Mouse (Mus musculus) spleen, embryonic (tissue): ENCODE results near the gene Ccm2.

Source experiments
- CTCF ChIA-PET: fragments of 350-600 bp; sonication (Branson Sonifier 250); formaldehyde crosslinking; loops from one replicate; lab custom pipeline; 2022; lab: Charles Lee

Ccm2 gene

GRCm38 (mm10) chr11:6546205-6547013 is at the start of gene Ccm2:
Gene Ccm2, plus strand, starts transcription at chr11:6546887.
- CTCF ChIA-PET, result no interaction called here

GRCm38 (mm10) chr11:6497311-6497948 is 49.3 kb upstream of the Ccm2 start:
- CTCF ChIA-PET, result interaction anchor here (0.7 kb wide), 1 partner anchor 33 kb away, joined by 4 read pairs; no protein-coding TSS in a partner anchor

GRCm38 (mm10) chr11:6502506-6502905 is 44.2 kb upstream of the Ccm2 start:
- CTCF ChIA-PET, result no interaction called here

GRCm38 (mm10) chr11:6504226-6504625 is 42.5 kb upstream of the Ccm2 start:
- CTCF ChIA-PET, result interaction anchor here (1.2 kb wide), 1 partner anchor 22 kb away, joined by 3 read pairs; no protein-coding TSS in a partner anchor

- CTCF ChIA-PET, result interaction anchor here (1.2 kb wide), 1 partner anchor 22 kb away, joined by 3 read pairs; no protein-coding TSS in a partner anchor
These were observed 42.0 kb upstream of the Ccm2 start for GRCm38 (mm10) chr11:6504689-6505088.

- CTCF ChIA-PET, result no interaction called here
These were observed 40.2 kb upstream of the Ccm2 start for GRCm38 (mm10) chr11:6506516-6506915.

GRCm38 (mm10) chr11:6508269-6508876 is 38.3 kb upstream of the Ccm2 start:
- CTCF ChIA-PET, result no interaction called here

- CTCF ChIA-PET, result interaction anchor here (0.5 kb wide), 1 partner anchor 38 kb away, joined by 3 read pairs; no protein-coding TSS in a partner anchor
These were observed 31.9 kb upstream of the Ccm2 start for GRCm38 (mm10) chr11:6514837-6515236.

GRCm38 (mm10) chr11:6519491-6520033 is 27.1 kb upstream of the Ccm2 start:
- CTCF ChIA-PET, result no interaction called here

- CTCF ChIA-PET, result no interaction called here
These were observed 26.0 kb upstream of the Ccm2 start, which contains the start of gene Myo1g for GRCm38 (mm10) chr11:6520507-6521173. Gene Myo1g, minus strand, starts transcription at chr11:6520965.

GRCm38 (mm10) chr11:6522782-6523525 is 23.7 kb upstream of the Ccm2 start:
- CTCF ChIA-PET, result interaction anchor here (0.9 kb wide), 2 partner anchors 46 to 49 kb away, joined by 3 read pairs; no protein-coding TSS in a partner anchor

GRCm38 (mm10) chr11:6523662-6524088 is 23.0 kb upstream of the Ccm2 start:
- CTCF ChIA-PET, result interaction anchor here (0.6 to 0.9 kb wide), 3 partner anchors 47 to 96 kb away, joined by 3 to 14 read pairs (median 10); no protein-coding TSS in a partner anchor

- CTCF ChIA-PET, result interaction anchor here (0.6 to 1.2 kb wide), 4 partner anchors 49 to 104 kb away, joined by 4 to 14 read pairs (median 8); no protein-coding TSS in a partner anchor
These were observed 22.4 kb upstream of the Ccm2 start for GRCm38 (mm10) chr11:6524165-6524879.

- CTCF ChIA-PET, result interaction anchor here (0.6 to 1.2 kb wide), 3 partner anchors 50 to 240 kb away, joined by 3 to 6 read pairs (median 5); no protein-coding TSS in a partner anchor
These were observed 21.8 kb upstream of the Ccm2 start for GRCm38 (mm10) chr11:6524880-6525238.

GRCm38 (mm10) chr11:6525241-6525640 is 21.4 kb upstream of the Ccm2 start:
- CTCF ChIA-PET, result interaction anchor here (0.6 to 1.2 kb wide), 3 partner anchors 50 to 240 kb away, joined by 3 to 6 read pairs (median 5); no protein-coding TSS in a partner anchor

- CTCF ChIA-PET, result interaction anchor here (1.1 kb wide), 1 partner anchor 21 kb away, joined by 3 read pairs; no protein-coding TSS in a partner anchor
These were observed 20.0 kb upstream of the Ccm2 start for GRCm38 (mm10) chr11:6526526-6527255.

GRCm38 (mm10) chr11:6527256-6528185 is 19.2 kb upstream of the Ccm2 start:
- CTCF ChIA-PET, result interaction anchor here (0.7 to 1.4 kb wide), 3 partner anchors 20 to 1427 kb away, joined by 3 read pairs; no protein-coding TSS in a partner anchor
